Mouse (Mus musculus): ENCODE data around the gene Ptprd. TPM values are rescaled to one million over a fixed set of nuclear protein-coding genes. Genes with fewer than 3 reads are reported as not detected.

Ptprd gene
- total and polyA plus RNA-seq, 3 experiments, result not detected

- DNase-seq (ENCODE audit: low read depth, low spot score), result no peak
- Histone ChIP-seq H3K4me3 (ENCODE audit: control insufficient read depth in 1 of 2, insufficient read depth in 1 of 2, low read depth in 2 of 2, low read length in 2 of 2) (no peak overlapping the region), H3K9me3 (replicated peaks; ENCODE audit: insufficient read depth, low read length) (no peaks in the 10 kb centered on the region), H3K79me2 (ENCODE audit: control insufficient read depth, insufficient read depth, low read length, poor library complexity) (no peaks in the 10 kb centered on the region), H3K27me3 (ENCODE audit: control insufficient read depth in 1 of 2, insufficient read depth in 2 of 2, low read length in 2 of 2) (no peaks in the 10 kb centered on the region), H3K36me3 (ENCODE audit: control insufficient read depth in 1 of 2, insufficient read depth in 2 of 2, low read length in 2 of 2) (no peaks in the 10 kb centered on the region), H3K4me1 (ENCODE audit: control insufficient read depth in 1 of 2, insufficient read depth in 2 of 2, low read length in 2 of 2) (no peaks in the 10 kb centered on the region), H3K9ac (ENCODE audit: control insufficient read depth, low read depth, low read length, poor library complexity, severe bottlenecking) (no peak overlapping the region), H3K27ac (ENCODE audit: control insufficient read depth, low read depth, low read length) (no peak overlapping the region)
- TF ChIP-seq BHLHE40 (IDR thresholded peaks at IDR 0.05; ENCODE audit: borderline replicate concordance, low read depth, low read length) (no peak), JUND (IDR thresholded peaks at IDR 0.05; ENCODE audit: low read depth, low read length) (no peak), NRF1 (IDR thresholded peaks at IDR 0.05; ENCODE audit: insufficient read depth, low read depth, low read length, poor library complexity, severe bottlenecking) (no peak), TCF12 (IDR thresholded peaks at IDR 0.05; ENCODE audit: low read depth, low read length) (no peak), HCFC1 (IDR thresholded peaks at IDR 0.05; ENCODE audit: low read depth, low read length) (no peak), KAT2A (conservative IDR thresholded peaks at IDR 0.05; ENCODE audit: low read depth, low read length) (no peak), GATA1 (IDR thresholded peaks at IDR 0.05; ENCODE audit: low read depth, low read length) (no peak), CTCF (IDR thresholded peaks at IDR 0.05 in 2 of 3, conservative IDR thresholded peaks at IDR 0.05 in 1 of 3; ENCODE audit: control insufficient read depth in 1 of 3, insufficient read depth in 1 of 3, low read depth in 2 of 3, low read length in 3 of 3, poor library complexity in 1 of 3, severe bottlenecking in 1 of 3) (no peak), MEF2A (IDR thresholded peaks at IDR 0.05; ENCODE audit: extremely low read depth, insufficient replicate concordance, low read depth, low read length, poor library complexity, severe bottlenecking) (no peak), CHD1 (IDR thresholded peaks at IDR 0.05; ENCODE audit: low read depth, low read length) (no peak), MYC (IDR thresholded peaks at IDR 0.05; ENCODE audit: low read depth, low read length) (no peak), UBTF (IDR thresholded peaks at IDR 0.05; ENCODE audit: borderline replicate concordance, insufficient read depth, low read depth, low read length) (no peak), ETS1 (IDR thresholded peaks at IDR 0.05; ENCODE audit: low read depth, low read length) (no peak), ZC3H11A (IDR thresholded peaks at IDR 0.05; ENCODE audit: low read depth, low read length) (no peak), POLR2AphosphoS2 (IDR thresholded peaks at IDR 0.05; ENCODE audit: low read length) (no peak), RCOR1 (IDR thresholded peaks at IDR 0.05; ENCODE audit: low read depth, low read length) (no peak), POLR2A (IDR thresholded peaks at IDR 0.05; ENCODE audit: control insufficient read depth in 1 of 2, insufficient read depth in 1 of 2, low read depth in 1 of 2, low read length in 2 of 2, poor library complexity in 1 of 2) (no peak)
Observed at GRCm38 (mm10) chr4:76350241-76350962, 1861.4 kb downstream of the Ptprd start.

GRCm38 (mm10) chr4:76344059-76344458 lies 1867.7 kb downstream of the Ptprd start:
- no peak for DNase-seq (ENCODE audit: low read depth, low spot score)
- Histone ChIP-seq H3K9ac (ENCODE audit: control insufficient read depth, low read depth, low read length, poor library complexity, severe bottlenecking) (no peak overlapping the region), H3K27me3 (ENCODE audit: control insufficient read depth in 1 of 2, insufficient read depth in 2 of 2, low read length in 2 of 2) (no peaks in the 10 kb centered on the region), H3K79me2 (ENCODE audit: control insufficient read depth, insufficient read depth, low read length, poor library complexity) (no peaks in the 10 kb centered on the region), H3K4me3 (ENCODE audit: control insufficient read depth in 1 of 2, insufficient read depth in 1 of 2, low read depth in 2 of 2, low read length in 2 of 2) (no peak overlapping the region), H3K27ac (ENCODE audit: control insufficient read depth, low read depth, low read length) (no peak overlapping the region), H3K36me3 (ENCODE audit: control insufficient read depth in 1 of 2, insufficient read depth in 2 of 2, low read length in 2 of 2) (no peaks in the 10 kb centered on the region), H3K9me3 (replicated peaks; ENCODE audit: insufficient read depth, low read length) (no peaks in the 10 kb centered on the region), H3K4me1 (ENCODE audit: control insufficient read depth in 1 of 2, insufficient read depth in 2 of 2, low read length in 2 of 2) (no peaks in the 10 kb centered on the region)
- no peak for TF ChIP-seq TBP (IDR thresholded peaks at IDR 0.05; ENCODE audit: low read depth, low read length)
- TF ChIP-seq ZC3H11A (IDR thresholded peaks at IDR 0.05; ENCODE audit: low read depth, low read length), result no peak
- no peak for TF ChIP-seq USF1 (IDR thresholded peaks at IDR 0.05; ENCODE audit: low read depth, low read length)
- no peak for TF ChIP-seq MXI1 (IDR thresholded peaks at IDR 0.05; ENCODE audit: low read depth, low read length)
- TF ChIP-seq TCF12 (IDR thresholded peaks at IDR 0.05; ENCODE audit: low read depth, low read length), result no peak
- no peak for TF ChIP-seq MAZ (IDR thresholded peaks at IDR 0.05; ENCODE audit: low read depth, low read length)
- TF ChIP-seq CTCF (IDR thresholded peaks at IDR 0.05 in 2 of 3, conservative IDR thresholded peaks at IDR 0.05 in 1 of 3; ENCODE audit: control insufficient read depth in 1 of 3, insufficient read depth in 1 of 3, low read depth in 2 of 3, low read length in 3 of 3, poor library complexity in 1 of 3, severe bottlenecking in 1 of 3), result no peak
- no peak for TF ChIP-seq ETS1 (IDR thresholded peaks at IDR 0.05; ENCODE audit: low read depth, low read length)
- no peak for TF ChIP-seq EP300 (IDR thresholded peaks at IDR 0.05; ENCODE audit: low read depth in 1 of 2, low read length in 2 of 2)
- no peak for TF ChIP-seq POLR2A (IDR thresholded peaks at IDR 0.05; ENCODE audit: control insufficient read depth in 1 of 2, insufficient read depth in 1 of 2, low read depth in 1 of 2, low read length in 2 of 2, poor library complexity in 1 of 2)
- TF ChIP-seq ZNF384 (IDR thresholded peaks at IDR 0.05; ENCODE audit: low read depth, low read length), result no peak
- no peak for TF ChIP-seq POLR2AphosphoS5 (IDR thresholded peaks at IDR 0.05; ENCODE audit: borderline replicate concordance, low read depth, low read length)
- no peak for TF ChIP-seq NRF1 (IDR thresholded peaks at IDR 0.05; ENCODE audit: insufficient read depth, low read depth, low read length, poor library complexity, severe bottlenecking)
- no peak for TF ChIP-seq MAFK (IDR thresholded peaks at IDR 0.05; ENCODE audit: borderline replicate concordance, low read depth, low read length)

Data from MEL (cell line).